Mouse (Mus musculus): ENCODE measurements around the gene Tigd2. TPM values are rescaled to one million over a fixed set of nuclear protein-coding genes. Genes with fewer than 3 reads are reported as not detected.

Gene Tigd2
- 7.6 and 8.8 TPM in 2 replicates for polyA plus RNA-seq (2012; rRNA removed)

DNA sequence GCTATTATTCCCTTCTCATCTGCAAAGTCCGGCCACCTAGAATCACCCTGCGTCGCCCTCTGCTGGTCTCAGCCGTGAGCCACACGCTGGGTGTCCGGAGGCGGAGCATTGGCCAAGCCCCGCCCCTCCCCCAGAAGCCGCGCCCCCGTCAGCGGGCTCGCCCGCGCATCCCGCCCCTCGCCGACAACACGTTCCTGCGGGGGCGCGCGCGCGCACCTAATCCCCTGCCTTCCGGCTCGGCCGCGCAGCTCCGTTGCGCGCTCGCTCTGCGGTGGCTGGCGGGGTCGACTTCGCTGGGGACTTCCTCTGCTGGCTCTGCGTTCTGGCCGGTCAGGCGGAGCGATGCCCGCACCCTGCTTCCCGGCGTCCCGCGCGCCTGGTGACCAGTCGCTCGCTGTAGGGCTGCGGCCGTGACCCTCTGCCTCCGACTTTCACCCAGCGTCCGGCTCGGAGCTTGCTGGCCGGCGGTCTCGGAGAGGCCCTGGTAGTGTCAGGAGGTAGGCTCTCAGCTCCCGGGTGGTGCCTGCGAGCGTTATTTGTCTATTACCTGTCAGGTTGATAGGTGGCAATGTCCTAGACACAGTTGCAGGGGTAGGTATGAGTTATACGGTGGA, at the start of gene Tigd2:
Tigd2 (plus strand) TSS at position 186 of the 614 bp plus-strand sequence.
- DNase-seq, result peak; percentile 93 to 95
- H3K4me3 ChIP-seq (replicated peaks; ENCODE audit: insufficient read depth, low read depth, low read length), result peak within 1 kb of the TSS; percentile 68
- WGBS, result under 1% methylated on average over 62 of the region's 62 CpGs
- H3K4me1 ChIP-seq (ENCODE audit: control insufficient read depth, insufficient read depth, low read length), result no peaks in the 10 kb centered on the region; the same call in 1 of the 2 replicates
- peak; percentile 73 for TF ChIP-seq CTCF (IDR thresholded peaks at IDR 0.05; ENCODE audit: borderline replicate concordance, insufficient read depth, low read depth, low read length)
- TF ChIP-seq POLR2A (IDR thresholded peaks at IDR 0.05; ENCODE audit: borderline replicate concordance, insufficient read depth, low read length), result peak; percentile 90
- no peaks in the 10 kb centered on the region for H3K27me3 ChIP-seq (ENCODE audit: control insufficient read depth, insufficient read depth, low read length)
- H3K27ac ChIP-seq (ENCODE audit: insufficient read depth, low read length), result peak within 1 kb of the TSS; percentile 36

DNA sequence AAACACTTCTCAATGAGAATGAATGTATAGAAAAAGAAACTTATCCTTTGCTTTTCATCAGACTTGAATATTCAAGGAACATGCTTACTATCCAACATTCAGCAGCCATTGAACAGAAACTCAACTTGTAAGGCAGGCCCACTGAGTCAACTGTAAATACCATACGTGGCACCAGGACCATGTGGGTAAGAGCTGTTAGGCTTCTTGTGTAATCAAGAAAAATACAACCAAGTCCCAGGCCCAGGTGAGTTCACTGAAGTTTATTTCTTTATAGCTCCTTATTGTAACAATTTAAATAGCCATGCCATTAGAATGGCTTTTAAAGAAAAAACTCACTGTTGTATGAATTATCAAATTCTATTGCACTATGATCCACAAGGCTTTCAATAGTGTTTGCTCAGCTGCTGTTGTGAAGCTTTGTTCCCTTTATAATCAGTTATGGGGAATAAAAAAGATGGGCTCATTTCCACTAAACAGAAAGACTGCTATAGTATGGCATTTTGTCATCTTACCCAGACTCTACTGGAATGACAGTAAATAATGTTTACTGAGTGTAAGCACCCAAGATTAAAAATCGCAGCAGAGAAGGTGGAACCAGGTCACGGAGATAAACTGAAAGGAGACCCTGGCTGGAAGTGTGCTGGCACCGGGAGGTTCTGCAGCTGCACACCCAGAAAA, 46.7 kb upstream of the Tigd2 start:
- H3K27ac ChIP-seq (ENCODE audit: insufficient read depth, low read length), result no peak overlapping the region
- no peak for DNase-seq
- no peak overlapping the region for H3K4me3 ChIP-seq (replicated peaks; ENCODE audit: insufficient read depth, low read depth, low read length)
- no peak for TF ChIP-seq CTCF (IDR thresholded peaks at IDR 0.05; ENCODE audit: borderline replicate concordance, insufficient read depth, low read depth, low read length)
- no peak for TF ChIP-seq POLR2A (IDR thresholded peaks at IDR 0.05; ENCODE audit: borderline replicate concordance, insufficient read depth, low read length)
- H3K27me3 ChIP-seq (ENCODE audit: control insufficient read depth, insufficient read depth, low read length), result no peaks in the 10 kb centered on the region
- H3K4me1 ChIP-seq (ENCODE audit: control insufficient read depth, insufficient read depth, low read length), result no peaks in the 10 kb centered on the region
- 94% methylated on average over 4 of the region's 4 CpGs for WGBS

DNA sequence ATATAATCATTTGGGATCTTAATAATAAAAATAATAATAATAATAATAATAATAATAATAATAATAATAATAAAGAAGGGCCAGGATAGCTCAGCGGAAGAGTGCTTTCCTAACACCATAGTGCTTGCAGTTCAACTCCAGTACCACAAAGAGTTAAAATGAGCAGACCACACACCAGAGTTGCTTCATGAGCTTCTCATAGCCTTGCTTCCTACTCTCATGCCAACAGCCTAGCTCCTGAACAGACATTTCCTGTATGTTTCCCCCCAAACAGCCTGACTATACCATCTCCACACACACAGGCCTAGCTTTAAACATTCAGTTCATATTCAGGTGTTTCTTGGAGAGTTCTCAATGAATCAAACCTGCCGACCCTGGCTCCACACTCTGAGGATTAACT, 45.8 kb upstream of the Tigd2 start:
- H3K4me1 ChIP-seq (ENCODE audit: control insufficient read depth, insufficient read depth, low read length), result no peaks in the 10 kb centered on the region
- DNase-seq, result no peak
- WGBS, result 75% methylated on average over 2 of the region's 2 CpGs
- H3K4me3 ChIP-seq (replicated peaks; ENCODE audit: insufficient read depth, low read depth, low read length), result no peak overlapping the region
- H3K27me3 ChIP-seq (ENCODE audit: control insufficient read depth, insufficient read depth, low read length), result no peaks in the 10 kb centered on the region
- H3K27ac ChIP-seq (ENCODE audit: insufficient read depth, low read length), result no peak overlapping the region
- no peak for TF ChIP-seq POLR2A (IDR thresholded peaks at IDR 0.05; ENCODE audit: borderline replicate concordance, insufficient read depth, low read length)
- no peak for TF ChIP-seq CTCF (IDR thresholded peaks at IDR 0.05; ENCODE audit: borderline replicate concordance, insufficient read depth, low read depth, low read length)

DNA sequence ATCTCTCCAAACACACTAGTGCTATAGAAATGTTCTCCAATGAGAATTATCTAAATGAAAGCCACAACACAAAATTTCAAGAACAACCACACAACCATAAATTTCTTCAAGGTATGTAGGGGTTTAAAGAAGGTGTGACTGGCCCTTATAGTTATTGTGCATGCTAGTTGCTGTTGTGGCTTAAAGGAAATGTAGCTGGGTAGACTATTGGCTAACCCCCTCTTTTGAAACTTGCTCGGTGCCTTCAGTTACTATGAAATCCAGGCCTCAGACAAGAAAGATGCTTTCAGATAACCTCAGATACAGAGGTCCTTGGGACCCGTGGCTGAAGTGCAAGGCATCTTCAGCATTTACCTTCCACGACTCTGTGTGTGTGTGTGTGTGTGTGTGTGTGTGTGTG, 45.3 kb upstream of the Tigd2 start:
- Histone ChIP-seq H3K4me1 (ENCODE audit: control insufficient read depth, insufficient read depth, low read length) (no peaks in the 10 kb centered on the region), H3K4me3 (replicated peaks; ENCODE audit: insufficient read depth, low read depth, low read length) (no peak overlapping the region), H3K27me3 (ENCODE audit: control insufficient read depth, insufficient read depth, low read length) (no peaks in the 10 kb centered on the region), H3K27ac (ENCODE audit: insufficient read depth, low read length) (no peak overlapping the region)
- TF ChIP-seq POLR2A (IDR thresholded peaks at IDR 0.05; ENCODE audit: borderline replicate concordance, insufficient read depth, low read length), result no peak
- no peak for TF ChIP-seq CTCF (IDR thresholded peaks at IDR 0.05; ENCODE audit: borderline replicate concordance, insufficient read depth, low read depth, low read length)
- no peak for DNase-seq
- WGBS, result 88% methylated on average over 3 of the region's 3 CpGs

DNA sequence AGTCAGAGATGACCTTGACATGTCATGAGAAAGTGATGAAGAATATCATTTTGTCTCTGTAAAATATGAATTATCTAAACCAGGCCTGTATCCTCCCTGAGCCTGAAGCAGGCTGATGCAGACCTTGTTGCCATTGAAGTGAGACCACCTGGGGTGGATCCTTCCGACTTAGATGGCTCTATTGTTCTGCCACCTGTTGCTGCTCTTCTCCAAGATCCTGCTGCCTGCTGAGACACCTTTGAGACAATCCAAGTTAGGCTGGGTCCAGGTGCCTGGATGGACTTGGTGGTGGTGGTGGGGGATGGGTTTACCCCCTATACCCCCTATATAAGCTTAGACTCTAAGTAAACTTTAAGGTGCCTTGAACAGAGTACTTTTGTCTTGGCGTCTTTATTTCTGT, 39.7 kb upstream of the Tigd2 start:
- TF ChIP-seq CTCF (IDR thresholded peaks at IDR 0.05; ENCODE audit: borderline replicate concordance, insufficient read depth, low read depth, low read length) (no peak), POLR2A (IDR thresholded peaks at IDR 0.05; ENCODE audit: borderline replicate concordance, insufficient read depth, low read length) (no peak)
- 19% methylated on average over 2 of the region's 2 CpGs for WGBS
- Histone ChIP-seq H3K4me3 (replicated peaks; ENCODE audit: insufficient read depth, low read depth, low read length) (no peak overlapping the region), H3K4me1 (ENCODE audit: control insufficient read depth, insufficient read depth, low read length) (no peaks in the 10 kb centered on the region), H3K27ac (ENCODE audit: insufficient read depth, low read length) (no peak overlapping the region), H3K27me3 (ENCODE audit: control insufficient read depth, insufficient read depth, low read length) (no peaks in the 10 kb centered on the region)
- no peak for DNase-seq

DNA sequence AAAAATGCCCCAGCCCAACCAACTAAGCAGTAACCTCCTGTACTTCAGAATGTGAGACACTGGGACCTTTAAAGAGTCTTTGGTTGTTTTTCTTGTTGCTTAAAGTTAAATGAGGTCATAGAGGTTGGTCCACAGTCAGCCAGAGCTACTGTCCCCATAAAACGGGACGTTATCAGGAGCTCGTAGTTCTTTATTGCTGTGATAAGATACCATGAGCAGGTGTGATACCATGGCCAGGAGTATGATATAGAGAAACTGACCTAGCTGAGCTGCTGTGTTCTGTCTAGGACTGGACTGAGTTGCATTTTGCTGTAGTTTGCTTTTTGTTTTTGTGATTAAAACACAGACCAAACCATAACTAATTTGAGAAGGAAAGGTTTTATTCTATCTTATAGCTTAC, 37.4 kb upstream of the Tigd2 start:
- 97% methylated on average over 3 of the region's 3 CpGs for WGBS
- TF ChIP-seq POLR2A (IDR thresholded peaks at IDR 0.05; ENCODE audit: borderline replicate concordance, insufficient read depth, low read length) (no peak), CTCF (IDR thresholded peaks at IDR 0.05; ENCODE audit: borderline replicate concordance, insufficient read depth, low read depth, low read length) (no peak)

DNA sequence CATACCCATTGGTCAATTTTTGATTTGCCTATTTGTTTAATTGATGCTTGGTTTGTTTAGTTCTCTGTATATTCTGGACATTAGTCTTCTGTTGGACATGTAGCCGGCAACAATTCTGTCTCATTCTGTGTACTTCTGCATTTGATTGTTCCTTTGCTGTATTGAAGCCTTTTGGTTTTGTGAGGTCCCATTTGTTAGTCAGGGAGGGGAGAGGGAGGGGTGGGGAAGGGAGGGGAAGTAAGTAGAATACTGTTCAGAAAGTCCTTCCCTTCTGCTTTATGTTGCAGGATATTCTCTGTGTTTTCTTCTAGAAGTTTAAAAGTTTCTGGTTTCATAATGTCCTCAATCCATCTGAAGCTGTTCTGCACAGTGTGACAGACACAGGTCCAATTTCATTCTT, 34.7 kb upstream of the Tigd2 start:
- H3K27me3 ChIP-seq (ENCODE audit: control insufficient read depth, insufficient read depth, low read length), result no peaks in the 10 kb centered on the region
- TF ChIP-seq POLR2A (IDR thresholded peaks at IDR 0.05; ENCODE audit: borderline replicate concordance, insufficient read depth, low read length), result no peak
- no peak for TF ChIP-seq CTCF (IDR thresholded peaks at IDR 0.05; ENCODE audit: borderline replicate concordance, insufficient read depth, low read depth, low read length)
- WGBS, result 95% methylated on average over 1 of the region's 1 CpGs

More for the DNA sequence above, 37.4 kb upstream of the Tigd2 start:
- no peaks in the 10 kb centered on the region for H3K4me1 ChIP-seq (ENCODE audit: control insufficient read depth, insufficient read depth, low read length)
- no peaks in the 10 kb centered on the region for H3K27me3 ChIP-seq (ENCODE audit: control insufficient read depth, insufficient read depth, low read length)
- no peak overlapping the region for H3K27ac ChIP-seq (ENCODE audit: insufficient read depth, low read length)
- no peak for DNase-seq
- no peak overlapping the region for H3K4me3 ChIP-seq (replicated peaks; ENCODE audit: insufficient read depth, low read depth, low read length)

DNA sequence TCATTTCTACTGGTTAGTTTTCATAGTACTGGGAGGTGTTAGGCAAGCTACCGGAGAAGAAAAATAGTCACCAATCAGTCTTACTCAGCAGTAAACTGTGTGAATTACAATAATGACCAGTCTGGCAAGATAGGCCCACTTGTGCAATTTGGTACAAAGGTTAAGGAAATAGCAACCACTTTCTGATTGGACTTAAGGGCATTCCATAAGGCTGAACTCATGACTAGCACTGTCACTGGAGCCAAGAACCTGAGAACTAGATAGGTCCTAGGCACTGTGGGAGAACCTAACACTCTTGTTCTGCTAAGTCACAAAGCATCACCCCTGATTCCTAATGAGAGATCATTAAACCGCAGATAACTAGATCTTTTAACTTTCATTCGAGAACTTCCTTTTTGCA, 30.6 kb upstream of the Tigd2 start:
- H3K4me3 ChIP-seq (replicated peaks; ENCODE audit: insufficient read depth, low read depth, low read length), result no peak overlapping the region
- no peaks in the 10 kb centered on the region for H3K4me1 ChIP-seq (ENCODE audit: control insufficient read depth, insufficient read depth, low read length)
- no peak for TF ChIP-seq POLR2A (IDR thresholded peaks at IDR 0.05; ENCODE audit: borderline replicate concordance, insufficient read depth, low read length)
- no peak for TF ChIP-seq CTCF (IDR thresholded peaks at IDR 0.05; ENCODE audit: borderline replicate concordance, insufficient read depth, low read depth, low read length)
- WGBS, result 94% methylated on average over 3 of the region's 3 CpGs
- H3K27ac ChIP-seq (ENCODE audit: insufficient read depth, low read length), result no peak overlapping the region
- DNase-seq, result no peak
- H3K27me3 ChIP-seq (ENCODE audit: control insufficient read depth, insufficient read depth, low read length), result no peaks in the 10 kb centered on the region

More for the DNA sequence above, 34.7 kb upstream of the Tigd2 start:
- Histone ChIP-seq H3K27ac (ENCODE audit: insufficient read depth, low read length) (no peak overlapping the region), H3K4me3 (replicated peaks; ENCODE audit: insufficient read depth, low read depth, low read length) (no peak overlapping the region), H3K4me1 (ENCODE audit: control insufficient read depth, insufficient read depth, low read length) (no peaks in the 10 kb centered on the region)
- DNase-seq, result no peak

Data from cerebellum, adult 2 months (tissue).